Mouse (Mus musculus) midbrain, postnatal 0 days (tissue): ENCODE results near the gene Hspa4. TPM values are rescaled to one million over a fixed set of nuclear protein-coding genes. Genes with fewer than 3 reads are reported as not detected.

Experiments used
- ATAC-seq: fragments of 200-750 bp; cut with Nextera tagmentation; 2 replicates; pipeline ENCODE4 v1.8.0; 2017; ENCODE audit warnings: moderate number of reproducible peaks, mild to moderate bottlenecking, moderate TSS enrichment, moderate library complexity; ENCODE audit not compliant: low FRiP score
- DNase-seq: peaks from one replicate; pipeline ENCODE4 v3.0.0-alpha.2; 2015; ENCODE audit warnings: low spot score
- H3K27ac ChIP-seq: fragments of 300-500 bp; sonication (generic); 2 replicates; pipeline ENCODE4 v1.5.1; 2014; ENCODE audit warnings: low read depth, mild to moderate bottlenecking, low read length, mixed read lengths
- H3K27me3 ChIP-seq: fragments of 300-500 bp; sonication (generic); 2 replicates; pipeline ENCODE4 v1.6.1; 2014; ENCODE audit warnings: low read length, control low read depth, mixed read lengths; ENCODE audit not compliant: insufficient read depth
- H3K36me3 ChIP-seq: fragments of 300-500 bp; sonication (generic); 2 replicates; pipeline ENCODE4 v1.6.1; 2014; ENCODE audit warnings: low read length, control low read depth, mixed read lengths; ENCODE audit not compliant: insufficient read depth
- H3K4me1 ChIP-seq: fragments of 300-500 bp; sonication (generic); 2 replicates; pipeline ENCODE4 v1.6.1; 2014; ENCODE audit warnings: mild to moderate bottlenecking, control low read depth, antibody characterized with exemption, low read length, mixed read lengths; ENCODE audit not compliant: insufficient read depth
- H3K4me2 ChIP-seq: fragments of 300-500 bp; sonication (generic); 2 replicates; pipeline ENCODE4 v1.6.1; 2014; ENCODE audit warnings: low read depth, mild to moderate bottlenecking, low read length, mixed read lengths; ENCODE audit not compliant: poor library complexity, severe bottlenecking
- H3K4me3 ChIP-seq: fragments of 300-500 bp; sonication (generic); 2 replicates; pipeline ENCODE4 v1.5.1; 2014; ENCODE audit warnings: low read depth, mild to moderate bottlenecking, low read length, moderate library complexity
- H3K9ac ChIP-seq: fragments of 300-500 bp; sonication (generic); replicated peaks from 2 replicates; pipeline ENCODE4 v1.6.1; 2014; ENCODE audit warnings: mild to moderate bottlenecking, low read length, moderate library complexity, mixed read lengths; ENCODE audit not compliant: poor library complexity, severe bottlenecking
- H3K9me3 ChIP-seq: fragments of 300-500 bp; sonication (generic); 2 replicates; pipeline ENCODE4 v1.6.1; 2016; ENCODE audit warnings: low read length, control low read depth
- CTCF ChIP-seq: IDR thresholded peaks from 2 replicates; pipeline ENCODE4 v1.5.1; 2016; ENCODE audit warnings: antibody characterized with exemption, mild to moderate bottlenecking
- WGBS: fragments of 180-500 bp; shearing (Covaris S2); extraction: QIAGEN DNeasy Blood & Tissue Kit; methylation state at CpG from one replicate; pipeline ENCODE4 v1.1.7; 2014; 5-methylcytosine and 5-hydroxymethylcytosine counted together
- polyA plus RNA-seq: library from polyadenylated mRNA; unstranded; fragments of >200 nt; fragmentation: Nextera tagmentation; extraction: Ambion mirVana; gene quantifications from 2 replicates; pipeline ENCODE4 v1.2.1, GENCODE M21; 2015
- total RNA-seq: library from RNA; depleted of rRNA; stranded (reverse); fragments of >200 nt; gene quantifications from 2 replicates; pipeline ENCODE4 v1.2.3, GENCODE M21; 2014

Gene Hspa4
- total and polyA plus RNA-seq, 2 experiments from 2014 or later = 42.8 to 93.7 TPM

DNA sequence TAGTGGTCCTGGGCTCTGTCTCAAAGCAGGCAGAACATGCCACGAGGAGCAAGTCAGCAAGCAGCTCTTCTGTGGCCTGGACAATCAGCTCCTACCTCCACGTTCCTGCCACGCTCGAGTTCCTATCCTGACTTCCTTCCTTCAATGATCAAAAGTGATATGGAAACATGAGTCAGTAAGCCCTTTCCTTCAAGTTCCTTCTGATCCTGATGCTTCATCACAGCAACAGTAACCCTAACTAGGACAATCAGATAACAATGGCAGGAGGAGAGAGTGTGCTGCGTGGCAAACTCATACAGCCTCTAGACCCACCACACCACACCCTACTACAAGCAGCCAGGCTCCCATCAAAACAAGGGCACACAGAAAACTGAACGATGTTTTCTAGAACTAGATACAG lies 14.4 kb downstream of the Hspa4 start:
- no peaks in the 10 kb centered on the region for H3K9me3 ChIP-seq
- ATAC-seq (no peak), DNase-seq (no peak)
- TF ChIP-seq CTCF = no peak
- H3K9ac ChIP-seq = no peak overlapping the region
- H3K36me3 ChIP-seq = peaks cover 69% of the 10 kb centered on the region
- no peaks in the 10 kb centered on the region for H3K27me3 ChIP-seq
- no peak overlapping the region for H3K27ac ChIP-seq
- H3K4me3 ChIP-seq = no peak overlapping the region
- H3K4me1 ChIP-seq = no peaks in the 10 kb centered on the region
- 89% methylated on average over 6 of the region's 6 CpGs for WGBS
- H3K4me2 ChIP-seq = no peak overlapping the region

DNA sequence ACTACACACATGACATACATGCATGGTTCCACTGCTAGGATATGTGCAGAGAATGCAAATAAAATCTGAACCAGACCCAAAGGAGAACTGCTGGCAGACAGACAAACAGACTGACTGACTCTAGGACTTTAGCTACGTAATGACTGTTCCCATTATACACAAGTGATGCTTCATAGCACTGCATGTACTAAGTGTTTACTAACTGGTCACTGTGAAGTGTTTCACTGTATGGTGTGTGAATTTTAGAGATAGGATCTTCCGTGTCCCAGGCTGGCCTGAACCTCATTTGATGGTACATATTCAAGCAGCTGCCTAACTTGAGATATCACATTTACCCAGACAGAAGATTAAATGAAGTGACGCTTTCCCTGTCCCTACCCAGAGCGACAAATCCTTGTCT lies 21.8 kb downstream of the Hspa4 start:
- Histone ChIP-seq H3K9ac (no peak overlapping the region), H3K27me3 (no peaks in the 10 kb centered on the region), H3K4me2 (no peak overlapping the region), H3K27ac (no peak overlapping the region), H3K36me3 (peaks cover 43% of the 10 kb centered on the region), H3K4me1 (no peaks in the 10 kb centered on the region), H3K9me3 (no peaks in the 10 kb centered on the region), H3K4me3 (no peak overlapping the region)
- TF ChIP-seq CTCF = no peak
- 88% methylated on average over 4 of the region's 4 CpGs for WGBS
- DNase-seq = no peak
- no peak for ATAC-seq

DNA sequence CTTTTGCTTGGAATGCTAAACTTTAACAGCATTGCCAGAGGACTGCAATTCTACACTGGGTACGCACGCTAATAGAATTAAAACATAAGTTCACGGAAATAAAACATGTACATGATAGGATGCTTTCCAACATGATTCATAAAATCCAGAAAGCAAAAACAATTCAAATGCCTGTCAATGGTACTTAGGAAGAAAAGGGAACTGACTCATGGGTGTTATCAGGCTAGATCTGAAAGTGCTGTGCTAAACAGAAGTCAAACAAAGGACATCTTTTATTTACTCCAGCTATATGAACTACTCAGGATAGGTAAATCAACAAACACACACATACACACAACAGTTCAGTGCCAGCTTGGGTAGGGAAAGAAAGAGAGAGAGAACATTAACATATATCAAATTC lies 24.9 kb downstream of the Hspa4 start:
- Histone ChIP-seq H3K4me2 (no peak overlapping the region), H3K27ac (no peak overlapping the region), H3K4me1 (no peaks in the 10 kb centered on the region), H3K9me3 (no peaks in the 10 kb centered on the region), H3K4me3 (no peak overlapping the region), H3K36me3 (peaks cover 40% of the 10 kb centered on the region), H3K9ac (no peak overlapping the region), H3K27me3 (no peaks in the 10 kb centered on the region)
- no peak for TF ChIP-seq CTCF
- ATAC-seq = no peak
- no peak for DNase-seq
- 91% methylated on average over 3 of the region's 3 CpGs for WGBS

DNA sequence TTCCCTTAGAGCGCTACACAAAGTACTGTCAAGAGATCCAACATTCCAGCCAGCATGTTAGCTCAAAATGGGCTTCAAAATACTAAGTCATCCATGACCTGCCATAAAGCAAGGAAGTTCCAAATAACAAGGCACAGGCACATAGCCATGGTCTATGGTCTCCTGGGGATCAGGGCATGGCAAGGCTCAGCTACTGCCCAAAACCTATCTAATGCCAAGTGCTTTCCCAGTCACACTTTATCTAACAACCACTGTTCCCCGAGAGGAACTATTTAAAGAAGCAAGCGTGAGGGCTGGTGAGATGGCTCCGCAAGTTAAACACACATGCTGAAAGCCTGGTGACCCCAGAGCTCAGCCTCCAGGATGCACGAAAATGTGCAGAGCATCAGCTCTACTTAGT lies 26.9 kb downstream of the Hspa4 start:
- Histone ChIP-seq H3K4me1 (no peaks in the 10 kb centered on the region), H3K36me3 (peaks cover 53% of the 10 kb centered on the region), H3K9me3 (no peaks in the 10 kb centered on the region), H3K27me3 (no peaks in the 10 kb centered on the region), H3K4me3 (no peak overlapping the region), H3K9ac (no peak overlapping the region), H3K4me2 (no peak overlapping the region), H3K27ac (no peak overlapping the region)
- 93% methylated on average over 5 of the region's 5 CpGs for WGBS
- DNase-seq (no peak), ATAC-seq (no peak)
- no peak for TF ChIP-seq CTCF

DNA sequence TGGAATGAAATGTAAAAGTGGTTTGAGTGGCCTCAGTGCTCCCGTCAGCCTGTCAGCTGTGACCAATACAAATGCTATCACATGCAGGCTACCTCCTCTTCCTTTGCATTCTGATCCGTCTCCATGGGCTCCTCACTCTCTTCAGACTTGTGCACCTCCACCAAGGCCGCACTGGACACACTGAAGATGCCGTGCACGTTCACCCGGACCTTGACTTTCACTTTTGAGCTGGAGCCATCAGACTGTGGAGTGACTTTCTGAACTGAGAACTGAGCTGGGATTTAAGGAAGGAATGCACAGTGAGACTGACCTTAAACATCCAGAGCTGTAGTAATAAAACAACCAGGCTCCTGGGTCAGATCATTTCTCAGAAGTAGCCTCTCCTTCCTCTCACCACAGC lies 30.7 kb downstream of the Hspa4 start:
- Histone ChIP-seq H3K4me1 (no peaks in the 10 kb centered on the region), H3K36me3 (peaks cover 66% of the 10 kb centered on the region), H3K27ac (no peak overlapping the region), H3K4me2 (no peak overlapping the region), H3K4me3 (no peak overlapping the region), H3K9me3 (no peaks in the 10 kb centered on the region), H3K9ac (no peak overlapping the region), H3K27me3 (no peaks in the 10 kb centered on the region)
- ATAC-seq = no peak
- DNase-seq = no peak
- WGBS = 94% methylated on average over 6 of the region's 6 CpGs
- no peak for TF ChIP-seq CTCF

GRCm38 (mm10) chr11:53260556-53260955 lies 39.7 kb downstream of the Hspa4 start:
- no peak for TF ChIP-seq CTCF
- Histone ChIP-seq H3K27ac (no peak overlapping the region), H3K27me3 (no peaks in the 10 kb centered on the region), H3K4me1 (no peaks in the 10 kb centered on the region), H3K4me3 (no peak overlapping the region), H3K9ac (no peak overlapping the region), H3K9me3 (no peaks in the 10 kb centered on the region), H3K36me3 (peaks cover 39% of the 10 kb centered on the region), H3K4me2 (no peak overlapping the region)
- ATAC-seq = no peak
- 77% methylated on average over 5 of the region's 5 CpGs for WGBS
- no peak for DNase-seq
